Mouse (Mus musculus) stomach, embryonic 16.5 days (tissue): Measurements from ENCODE around the gene Ccdc177. TPM values are rescaled to one million over a fixed set of nuclear protein-coding genes. Genes with fewer than 3 reads are reported as not detected.

Experiments used
- ATAC-seq: fragments of 200-750 bp; cut with Nextera tagmentation; 2 replicates; pipeline ENCODE4 v1.8.0; 2017; ENCODE audit warnings: moderate number of reproducible peaks, moderate TSS enrichment; ENCODE audit not compliant: insufficient read depth, low FRiP score
- H3K27ac ChIP-seq: fragments of 300-500 bp; sonication (generic); 2 replicates; pipeline ENCODE4 v1.5.1; 2014; ENCODE audit warnings: low read length
- H3K27me3 ChIP-seq: fragments of 300-500 bp; sonication (generic); 2 replicates; pipeline ENCODE4 v1.6.1; 2014; ENCODE audit warnings: low read length, control low read depth, mixed read lengths; ENCODE audit not compliant: control insufficient read depth, insufficient read depth
- H3K36me3 ChIP-seq: fragments of 300-500 bp; sonication (generic); 2 replicates; pipeline ENCODE4 v1.6.1; 2014; ENCODE audit warnings: low read length; ENCODE audit not compliant: control insufficient read depth, insufficient read depth
- H3K4me1 ChIP-seq: fragments of 300-500 bp; sonication (generic); 2 replicates; pipeline ENCODE4 v1.6.1; 2014; ENCODE audit warnings: low read length, control low read depth, mixed read lengths; ENCODE audit not compliant: control insufficient read depth, insufficient read depth
- H3K4me2 ChIP-seq: fragments of 300-500 bp; sonication (generic); 2 replicates; pipeline ENCODE4 v1.6.1; 2014; ENCODE audit warnings: low read depth, low read length, mixed read lengths
- H3K4me3 ChIP-seq: fragments of 300-500 bp; sonication (generic); replicated peaks from 2 replicates; pipeline ENCODE4 v1.5.1; 2014; ENCODE audit warnings: mild to moderate bottlenecking, low read length
- H3K9ac ChIP-seq: fragments of 300-500 bp; sonication (generic); 2 replicates; pipeline ENCODE4 v1.6.1; 2014; ENCODE audit warnings: low read length
- H3K9me3 ChIP-seq: fragments of 300-500 bp; sonication (generic); replicated peaks from 2 replicates; pipeline ENCODE4 v1.6.1; 2016; ENCODE audit warnings: low read length, control low read depth; ENCODE audit not compliant: control insufficient read depth
- WGBS: fragments of 180-500 bp; shearing (Covaris S2); extraction: QIAGEN DNeasy Blood & Tissue Kit; methylation state at CpG from one replicate; pipeline ENCODE4 v1.1.7; 2014; 5-methylcytosine and 5-hydroxymethylcytosine counted together
- polyA plus RNA-seq: library from polyadenylated mRNA; unstranded; fragments of >200 nt; fragmentation: Nextera tagmentation; extraction: Ambion mirVana; gene quantifications from 2 replicates; pipeline ENCODE4 v1.2.1, GENCODE M21; 2015

Ccdc177 gene
- polyA plus RNA-seq, 1 experiment from 2014 or later = 0.09 TPM

- Histone ChIP-seq H3K4me3 (no peak overlapping the region), H3K27ac (no peak overlapping the region)
- no peak for ATAC-seq
Observed at GRCm38 (mm10) chr12:80787604-80788003, 27.1 kb upstream of the Ccdc177 start.

DNA sequence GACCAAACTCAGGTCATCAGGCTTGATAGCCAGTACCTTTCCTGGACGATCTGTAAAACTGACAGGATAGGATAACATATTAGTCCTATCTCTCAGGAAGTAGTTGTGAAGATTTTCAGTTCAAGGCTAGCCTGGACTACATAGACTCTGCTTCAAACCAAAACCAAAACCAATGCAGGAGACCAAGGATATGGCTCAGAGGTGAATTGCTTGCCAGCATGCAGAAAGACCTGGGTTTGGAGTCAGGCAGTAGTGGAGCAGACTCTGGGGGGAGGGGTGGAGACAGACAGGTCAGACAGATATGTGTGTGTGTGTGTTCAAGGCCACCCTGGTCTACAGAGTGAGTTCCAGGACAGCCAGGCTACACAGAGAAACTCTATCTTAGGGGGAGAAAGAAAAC is 26.1 kb upstream of the Ccdc177 start:
- ATAC-seq = no peak
- H3K27ac ChIP-seq = no peak overlapping the region
- peaks cover 3% of the 10 kb centered on the region; the same call in 1 of the 2 replicates for H3K4me1 ChIP-seq
- H3K4me2 ChIP-seq = no peak overlapping the region
- no peak overlapping the region for H3K4me3 ChIP-seq
- H3K9me3 ChIP-seq = no peaks in the 10 kb centered on the region
- H3K36me3 ChIP-seq = no peaks in the 10 kb centered on the region
- no peaks in the 10 kb centered on the region for H3K27me3 ChIP-seq
- H3K9ac ChIP-seq = no peak overlapping the region
- 56% methylated on average over 1 of the region's 1 CpGs for WGBS

More at GRCm38 (mm10) chr12:80787604-80788003, 27.1 kb upstream of the Ccdc177 start:
- Histone ChIP-seq H3K4me1 (peaks cover 12% of the 10 kb centered on the region), H3K9me3 (no peaks in the 10 kb centered on the region), H3K4me2 (no peak overlapping the region), H3K36me3 (no peaks in the 10 kb centered on the region), H3K9ac (no peak overlapping the region), H3K27me3 (no peaks in the 10 kb centered on the region)
- 35% methylated on average over 11 of the region's 11 CpGs for WGBS

- WGBS = 86% methylated on average over 4 of the region's 4 CpGs
- Histone ChIP-seq H3K36me3 (no peaks in the 10 kb centered on the region), H3K9ac (no peak overlapping the region), H3K4me3 (no peak overlapping the region), H3K27ac (no peak overlapping the region), H3K4me1 (0 out of 2 replicates have a peak, but pooled peaks cover 3% of the 10 kb centered on the region), H3K4me2 (no peak overlapping the region), H3K27me3 (no peaks in the 10 kb centered on the region), H3K9me3 (no peaks in the 10 kb centered on the region)
- no peak for ATAC-seq
Observed at GRCm38 (mm10) chr12:80785597-80785996, 25.1 kb upstream of the Ccdc177 start.

- H3K4me2 ChIP-seq = no peak overlapping the region
- no peak overlapping the region; the same call in 1 of the 2 replicates for H3K27ac ChIP-seq
- H3K9ac ChIP-seq = no peak overlapping the region
- no peaks in the 10 kb centered on the region for H3K36me3 ChIP-seq
- 0 out of 2 replicates have a peak, but pooled peaks cover 3% of the 10 kb centered on the region for H3K4me1 ChIP-seq
- no peaks in the 10 kb centered on the region for H3K9me3 ChIP-seq
- no peaks in the 10 kb centered on the region for H3K27me3 ChIP-seq
- no peak overlapping the region for H3K4me3 ChIP-seq
- WGBS = 75% methylated on average over 5 of the region's 5 CpGs
- no peak for ATAC-seq
Observed at GRCm38 (mm10) chr12:80785005-80785404, 24.5 kb upstream of the Ccdc177 start.

GRCm38 (mm10) chr12:80783889-80784288 is 23.4 kb upstream of the Ccdc177 start:
- no peak overlapping the region for H3K27ac ChIP-seq
- H3K4me1 ChIP-seq = 0 out of 2 replicates have a peak, but pooled peaks cover 3% of the 10 kb centered on the region
- H3K9ac ChIP-seq = no peak overlapping the region
- no peaks in the 10 kb centered on the region for H3K27me3 ChIP-seq
- no peaks in the 10 kb centered on the region for H3K9me3 ChIP-seq
- ATAC-seq = no peak
- no peak overlapping the region for H3K4me2 ChIP-seq
- no peaks in the 10 kb centered on the region for H3K36me3 ChIP-seq
- WGBS = 55% methylated on average over 1 of the region's 1 CpGs
- H3K4me3 ChIP-seq = no peak overlapping the region

- Histone ChIP-seq H3K9ac (no peak overlapping the region), H3K27me3 (no peaks in the 10 kb centered on the region), H3K27ac (no peak overlapping the region), H3K9me3 (no peaks in the 10 kb centered on the region), H3K36me3 (no peaks in the 10 kb centered on the region), H3K4me3 (no peak overlapping the region), H3K4me1 (0 out of 2 replicates have a peak, but pooled peaks cover 3% of the 10 kb centered on the region), H3K4me2 (no peak overlapping the region)
- 49% methylated on average over 3 of the region's 3 CpGs for WGBS
- no peak for ATAC-seq
Observed at GRCm38 (mm10) chr12:80782892-80783291, 22.4 kb upstream of the Ccdc177 start.

GRCm38 (mm10) chr12:80782190-80782589 is 21.7 kb upstream of the Ccdc177 start:
- H3K27ac ChIP-seq = no peak overlapping the region
- 0 out of 2 replicates have a peak, but pooled peaks cover 3% of the 10 kb centered on the region for H3K4me1 ChIP-seq
- no peaks in the 10 kb centered on the region for H3K27me3 ChIP-seq
- H3K4me3 ChIP-seq = no peak overlapping the region
- no peaks in the 10 kb centered on the region for H3K9me3 ChIP-seq
- no peaks in the 10 kb centered on the region for H3K36me3 ChIP-seq
- no peak overlapping the region for H3K4me2 ChIP-seq
- H3K9ac ChIP-seq = no peak overlapping the region
- WGBS = 55% methylated on average over 3 of the region's 3 CpGs
- no peak for ATAC-seq

DNA sequence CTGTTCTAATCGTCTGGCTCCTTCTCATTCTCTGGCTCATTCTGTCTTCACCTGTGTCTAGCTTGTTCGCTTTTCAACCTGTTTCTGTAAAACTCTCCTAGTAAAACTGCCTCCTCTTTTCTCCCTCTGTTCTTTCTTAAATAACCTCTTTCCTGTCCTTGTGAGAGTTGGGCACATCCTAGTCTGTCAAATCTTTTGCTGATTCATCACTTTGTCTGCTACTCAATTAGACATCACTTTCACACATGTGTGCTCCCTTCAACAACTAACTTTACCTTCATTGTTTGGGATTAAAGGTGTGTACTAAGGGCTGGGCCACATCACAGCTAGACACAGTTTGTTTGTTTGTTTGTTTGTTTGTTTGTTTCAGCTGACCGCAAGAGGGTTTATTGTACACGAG is 19.3 kb upstream of the Ccdc177 start:
- WGBS = 86% methylated on average over 4 of the region's 4 CpGs
- H3K9ac ChIP-seq = no peak overlapping the region
- H3K4me1 ChIP-seq = peaks cover 4% of the 10 kb centered on the region
- no peaks in the 10 kb centered on the region for H3K9me3 ChIP-seq
- no peak overlapping the region for H3K4me3 ChIP-seq
- ATAC-seq = no peak
- no peak overlapping the region for H3K27ac ChIP-seq
- no peaks in the 10 kb centered on the region for H3K36me3 ChIP-seq
- H3K27me3 ChIP-seq = no peaks in the 10 kb centered on the region
- no peak overlapping the region for H3K4me2 ChIP-seq

DNA sequence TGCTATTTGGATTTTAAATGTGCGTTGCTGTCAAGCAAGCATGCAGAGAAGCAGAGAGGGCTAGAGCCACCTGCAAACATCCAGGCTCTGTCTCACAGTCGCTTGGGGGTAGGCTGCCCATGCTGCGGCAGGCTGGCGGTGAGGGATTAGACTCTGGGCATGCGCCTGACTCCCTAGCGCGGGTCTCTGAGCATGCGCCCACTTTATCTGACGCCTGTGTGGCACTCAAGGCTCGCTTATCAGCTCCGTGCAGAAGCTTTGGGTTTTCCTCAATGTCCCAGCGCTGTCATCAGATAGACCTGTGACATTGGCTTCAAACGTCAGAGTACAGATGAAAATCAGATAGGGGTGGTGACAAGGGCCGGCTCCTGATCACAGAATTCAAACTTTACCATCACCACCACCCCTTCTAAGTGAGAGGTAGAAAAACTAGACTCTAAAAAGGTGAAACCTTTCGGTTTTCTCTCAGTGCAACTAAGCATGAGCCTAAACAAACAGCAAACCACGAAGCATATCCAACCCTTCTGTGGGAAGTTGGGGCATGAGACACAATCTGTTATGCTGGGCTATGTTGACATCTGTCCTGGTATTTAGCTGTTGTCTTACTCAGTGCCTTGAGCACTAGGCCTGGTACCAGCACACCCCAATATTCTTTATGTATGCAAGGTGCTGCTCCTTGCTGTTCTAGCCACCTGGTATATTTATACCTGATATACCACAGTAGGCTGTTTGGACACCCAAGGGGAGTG is 17.9 kb upstream of the Ccdc177 start:
- Histone ChIP-seq H3K4me1 (peaks cover 4% of the 10 kb centered on the region), H3K4me3 (no peak overlapping the region), H3K4me2 (no peak overlapping the region), H3K9me3 (no peaks in the 10 kb centered on the region), H3K36me3 (no peaks in the 10 kb centered on the region), H3K9ac (no peak overlapping the region), H3K27me3 (no peaks in the 10 kb centered on the region), H3K27ac (no peak overlapping the region)
- WGBS = 68% methylated on average over 16 of the region's 16 CpGs
- peak; percentile 57 for ATAC-seq
